Mouse (Mus musculus) hindbrain, embryonic 10.5 days (tissue): ENCODE data around the gene Vegfa. TPM values are rescaled to one million over a fixed set of nuclear protein-coding genes. Genes with fewer than 3 reads are reported as not detected.
A peak's percentile ranks its signal among the peaks of the same experiment; 100 is the strongest.
"Not testable (repeated sequence)": the region's sequence is repeated elsewhere in the genome, so short reads cannot be mapped to it uniquely, and the experiment has no call there.

Experiments
- DNase-seq: peaks from one replicate; pipeline ENCODE4 v3.0.0-alpha.2; 2017; ENCODE audit warnings: low spot score
- H3K27ac ChIP-seq: fragments of 300-500 bp; sonication (generic); 2 replicates; pipeline ENCODE4 v1.5.1; 2016; ENCODE audit warnings: mild to moderate bottlenecking, moderate library complexity
- H3K27me3 ChIP-seq: fragments of 300-500 bp; sonication (generic); 2 replicates; pipeline ENCODE4 v1.6.1; 2016; ENCODE audit warnings: mild to moderate bottlenecking; ENCODE audit not compliant: poor library complexity, insufficient read depth, severe bottlenecking
- H3K36me3 ChIP-seq: fragments of 300-500 bp; sonication (generic); 2 replicates; pipeline ENCODE4 v1.6.1; 2016; ENCODE audit warnings: mild to moderate bottlenecking, moderate library complexity
- H3K4me1 ChIP-seq: fragments of 300-500 bp; sonication (generic); replicated peaks from 2 replicates; pipeline ENCODE4 v1.6.1; 2016; ENCODE audit warnings: mild to moderate bottlenecking
- H3K4me3 ChIP-seq: fragments of 300-500 bp; sonication (generic); 2 replicates; pipeline ENCODE4 v1.5.1; 2016; ENCODE audit warnings: mild to moderate bottlenecking, moderate library complexity
- H3K9me3 ChIP-seq: fragments of 300-500 bp; sonication (generic); 2 replicates; pipeline ENCODE4 v1.6.1; 2016; ENCODE audit warnings: mild to moderate bottlenecking, moderate library complexity
- WGBS: fragments of 180-500 bp; shearing (Covaris S2); methylation state at CpG from one replicate; pipeline ENCODE4 v1.1.7; 2016; 5-methylcytosine and 5-hydroxymethylcytosine counted together
- polyA plus RNA-seq: library from polyadenylated mRNA; unstranded; fragments of >200 nt; fragmentation: Nextera tagmentation; extraction: Ambion mirVana; gene quantifications from 2 replicates; pipeline ENCODE4 v1.2.1, GENCODE M21; 2016

Vegfa gene
- polyA plus RNA-seq, 1 experiment from 2014 or later, result 2.0 TPM

DNA sequence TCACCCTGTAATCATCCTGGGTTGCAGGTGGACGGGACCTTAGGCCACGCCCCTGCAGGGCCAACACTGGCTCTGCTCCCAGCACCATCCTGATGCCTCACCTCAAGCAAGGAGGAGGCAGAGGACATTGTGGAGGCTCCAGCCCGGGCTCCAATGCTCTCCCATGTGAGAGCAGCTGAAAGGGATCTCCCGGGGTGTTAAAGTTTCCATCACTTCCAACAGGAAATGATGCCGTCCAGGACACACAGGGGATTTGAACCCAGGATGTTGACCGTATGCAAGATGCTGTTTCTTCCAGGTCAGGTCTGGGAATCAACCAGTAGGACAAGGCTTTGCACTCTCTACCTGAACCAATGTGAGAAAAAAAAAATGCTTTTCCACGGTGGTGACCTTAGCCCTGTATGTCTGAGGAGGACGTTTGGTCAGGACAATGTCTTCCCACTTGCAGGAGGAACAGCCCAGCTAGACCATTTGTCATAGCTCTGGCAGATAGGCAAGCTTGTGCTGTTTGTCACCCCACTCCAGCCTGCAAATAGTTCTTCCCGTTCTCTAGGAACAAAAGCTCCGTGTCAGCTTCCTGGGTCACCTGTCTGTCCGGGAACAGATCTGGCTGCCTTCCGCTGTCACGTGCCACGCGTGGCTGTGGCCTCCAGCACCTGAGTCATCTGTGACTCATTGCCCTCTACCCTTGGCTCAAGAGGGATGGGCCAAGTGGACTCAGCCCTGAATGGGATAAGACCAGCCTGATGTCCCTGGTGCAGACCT is 28.3 kb downstream of the Vegfa start:
- WGBS, result 80% methylated on average over 15 of the region's 15 CpGs
- H3K9me3 ChIP-seq, result no peaks in the 10 kb centered on the region
- H3K4me1 ChIP-seq, result peaks cover under 1% of the 10 kb centered on the region; the same call in 1 of the 2 replicates
- H3K36me3 ChIP-seq, result no peaks in the 10 kb centered on the region
- no peak for DNase-seq
- no peak overlapping the region for H3K4me3 ChIP-seq
- no peak overlapping the region for H3K27ac ChIP-seq
- no peaks in the 10 kb centered on the region for H3K27me3 ChIP-seq

GRCm38 (mm10) chr17:45999366-45999940 is 32.7 kb downstream of the Vegfa start:
- H3K4me1 ChIP-seq, result peaks cover 15% of the 10 kb centered on the region
- DNase-seq, result no peak
- H3K36me3 ChIP-seq, result no peaks in the 10 kb centered on the region
- WGBS, result 88% methylated on average over 9 of the region's 9 CpGs
- no peaks in the 10 kb centered on the region for H3K27me3 ChIP-seq
- no peaks in the 10 kb centered on the region for H3K9me3 ChIP-seq
- no peak overlapping the region for H3K27ac ChIP-seq
- no peak overlapping the region for H3K4me3 ChIP-seq

- WGBS, result 33% methylated on average over 6 of the region's 6 CpGs
- no peaks in the 10 kb centered on the region for H3K36me3 ChIP-seq
These were observed 33.8 kb downstream of the Vegfa start for GRCm38 (mm10) chr17:45998363-45998762.

GRCm38 (mm10) chr17:45996921-45997444 is 35.2 kb downstream of the Vegfa start:
- no peaks in the 10 kb centered on the region for H3K36me3 ChIP-seq
- 86% methylated on average over 9 of the region's 9 CpGs for WGBS
- H3K4me1 ChIP-seq, result peaks cover 16% of the 10 kb centered on the region
- H3K9me3 ChIP-seq, result no peaks in the 10 kb centered on the region
- no peaks in the 10 kb centered on the region for H3K27me3 ChIP-seq
- no peak overlapping the region for H3K27ac ChIP-seq
- H3K4me3 ChIP-seq, result no peak overlapping the region
- DNase-seq, result no peak

More at GRCm38 (mm10) chr17:45998363-45998762, 33.8 kb downstream of the Vegfa start:
- no peaks in the 10 kb centered on the region for H3K27me3 ChIP-seq
- H3K9me3 ChIP-seq, result no peaks in the 10 kb centered on the region
- no peak for DNase-seq
- no peak overlapping the region for H3K4me3 ChIP-seq
- no peak overlapping the region for H3K27ac ChIP-seq
- peaks cover 16% of the 10 kb centered on the region for H3K4me1 ChIP-seq

DNA sequence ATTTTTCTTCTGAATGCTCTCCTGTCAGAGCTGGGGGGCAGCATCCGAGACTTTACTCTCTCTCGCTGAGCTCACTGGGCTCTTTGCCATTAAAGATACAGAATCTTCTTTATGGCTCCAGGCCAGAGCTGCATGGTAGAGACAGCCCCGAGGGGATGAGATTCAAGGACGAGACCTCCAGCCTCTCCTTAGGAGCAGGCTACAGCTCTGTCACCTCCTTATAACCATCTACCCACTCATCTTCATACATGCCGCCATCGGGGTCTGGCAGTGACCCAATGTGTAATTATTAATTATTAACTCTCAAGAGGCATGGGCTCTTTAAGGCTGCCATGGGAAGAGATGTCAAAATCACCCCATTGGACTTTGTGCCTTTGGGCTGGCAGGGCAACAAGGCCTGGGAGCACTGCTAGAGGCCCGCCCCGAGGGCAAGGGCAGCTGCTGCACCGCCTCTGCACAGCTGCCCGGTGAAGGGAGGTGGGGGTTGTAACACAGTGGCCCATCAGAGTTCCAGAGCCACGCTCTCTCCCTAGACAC is 37.8 kb downstream of the Vegfa start:
- DNase-seq, result no peak
- no peaks in the 10 kb centered on the region for H3K9me3 ChIP-seq
- WGBS, result 89% methylated on average over 11 of the region's 11 CpGs

DNA sequence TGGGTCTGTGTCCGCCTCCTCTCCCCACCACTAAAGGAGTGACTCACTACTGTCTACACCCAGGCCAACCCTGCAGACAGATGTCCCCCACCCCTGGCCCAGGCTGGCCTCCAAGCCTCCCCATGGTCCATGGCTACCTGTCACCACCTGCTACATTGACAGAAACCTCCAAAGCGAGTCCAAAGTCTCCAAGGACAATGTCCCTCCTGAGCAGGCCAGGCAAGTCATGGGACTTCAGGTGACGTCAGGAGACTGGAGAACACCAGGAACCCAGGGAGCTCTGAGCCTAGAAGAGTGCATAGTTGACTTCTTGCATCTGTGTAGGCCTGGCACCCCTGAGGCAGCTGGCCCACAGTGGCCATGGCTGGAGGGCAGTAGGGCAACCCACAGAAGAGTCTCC is 45.3 kb downstream of the Vegfa start:
- H3K4me1 ChIP-seq, result no peaks in the 10 kb centered on the region
- no peaks in the 10 kb centered on the region for H3K27me3 ChIP-seq
- no peaks in the 10 kb centered on the region for H3K36me3 ChIP-seq
- H3K27ac ChIP-seq, result no peak overlapping the region
- 0 out of 2 replicates have a peak, but pooled peaks cover 4% of the 10 kb centered on the region for H3K9me3 ChIP-seq
- H3K4me3 ChIP-seq, result no peak overlapping the region
- WGBS, result 90% methylated on average over 3 of the region's 3 CpGs
- no peak for DNase-seq

More for the DNA sequence above, 37.8 kb downstream of the Vegfa start:
- H3K27ac ChIP-seq, result no peak overlapping the region
- no peak overlapping the region for H3K4me3 ChIP-seq
- H3K36me3 ChIP-seq, result no peaks in the 10 kb centered on the region
- peaks cover 16% of the 10 kb centered on the region for H3K4me1 ChIP-seq
- H3K27me3 ChIP-seq, result no peaks in the 10 kb centered on the region

GRCm38 (mm10) chr17:45986374-45986773 is 45.8 kb downstream of the Vegfa start:
- Histone ChIP-seq H3K36me3 (no peaks in the 10 kb centered on the region), H3K27me3 (no peaks in the 10 kb centered on the region), H3K27ac (no peak overlapping the region), H3K4me3 (no peak overlapping the region), H3K9me3 (0 out of 2 replicates have a peak, but pooled peaks cover 4% of the 10 kb centered on the region), H3K4me1 (no peaks in the 10 kb centered on the region)
- DNase-seq, result no peak
- 87% methylated on average over 6 of the region's 6 CpGs for WGBS

DNA sequence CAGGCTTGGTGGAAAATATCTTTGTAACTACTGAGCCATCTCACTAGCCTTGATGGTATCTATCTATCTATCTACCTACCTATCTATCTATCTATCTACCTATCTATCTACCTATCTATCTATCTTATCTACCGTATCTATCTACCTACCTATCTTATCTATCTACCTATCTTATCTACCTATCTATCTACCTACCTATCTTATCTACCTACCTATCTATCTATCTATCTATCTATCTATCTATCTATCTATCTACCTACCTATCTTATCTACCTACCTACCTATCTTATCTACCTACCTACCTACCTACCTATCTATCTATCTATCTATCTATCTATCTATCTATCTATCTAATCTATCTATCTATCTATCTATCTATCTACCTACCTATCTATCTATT is 49.0 kb downstream of the Vegfa start:
- not testable (repeated sequence) for H3K36me3 ChIP-seq, H3K27me3 ChIP-seq
- 98% methylated on average over 1 of the region's 1 CpGs for WGBS

GRCm38 (mm10) chr17:45981841-45982240 is 50.3 kb downstream of the Vegfa start:
- Histone ChIP-seq H3K36me3 (no peaks in the 10 kb centered on the region), H3K4me1 (no peaks in the 10 kb centered on the region), H3K9me3 (no peaks in the 10 kb centered on the region), H3K27ac (no peak overlapping the region), H3K4me3 (no peak overlapping the region), H3K27me3 (no peaks in the 10 kb centered on the region)
- 87% methylated on average over 1 of the region's 1 CpGs for WGBS
- no peak for DNase-seq

More for the DNA sequence above, 49.0 kb downstream of the Vegfa start:
- not testable (repeated sequence) for H3K4me3 ChIP-seq, H3K27ac ChIP-seq, H3K9me3 ChIP-seq, DNase-seq, H3K4me1 ChIP-seq

DNA sequence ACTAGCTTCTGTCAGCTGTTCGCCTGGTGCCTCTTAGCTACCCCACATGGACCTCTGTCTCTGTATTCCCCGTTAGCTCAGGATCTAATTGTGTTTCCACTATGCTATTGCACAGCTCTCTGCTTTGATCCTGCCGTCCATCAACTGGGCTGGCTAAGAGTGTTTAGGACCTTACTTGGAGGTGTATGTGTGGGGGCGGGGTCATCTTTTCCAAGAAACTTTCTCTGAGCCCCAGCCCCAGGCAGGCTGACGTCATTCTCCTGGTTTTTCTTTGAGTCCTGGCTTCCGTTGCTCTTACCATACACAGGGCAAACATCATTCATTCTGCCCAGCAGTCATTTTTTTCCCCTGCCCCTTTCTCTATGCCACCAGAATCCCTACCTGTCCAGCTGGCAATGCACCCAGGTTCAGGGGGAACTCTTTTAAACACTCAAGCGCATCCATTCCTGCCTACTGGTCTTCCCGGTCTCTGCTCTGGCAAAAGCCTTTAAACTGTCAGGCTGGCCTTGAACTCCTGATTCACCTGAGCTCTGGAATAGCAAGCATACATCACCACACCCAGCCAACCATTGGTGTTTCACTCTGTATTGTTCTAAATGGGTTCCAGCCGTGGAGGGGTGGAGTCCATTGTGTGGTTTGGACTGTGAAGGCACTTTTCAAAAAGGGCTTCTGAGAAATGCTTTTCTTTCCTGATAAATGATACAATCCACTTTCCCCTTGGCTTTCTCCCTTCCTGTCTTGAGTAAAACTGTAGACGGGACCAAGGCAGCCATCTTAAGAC is 53.0 kb downstream of the Vegfa start:
- no peak for DNase-seq
- Histone ChIP-seq H3K4me1 (no peaks in the 10 kb centered on the region), H3K36me3 (no peaks in the 10 kb centered on the region), H3K4me3 (no peak overlapping the region), H3K9me3 (no peaks in the 10 kb centered on the region), H3K27me3 (no peaks in the 10 kb centered on the region), H3K27ac (no peak overlapping the region)
- 80% methylated on average over 10 of the region's 10 CpGs for WGBS

DNA sequence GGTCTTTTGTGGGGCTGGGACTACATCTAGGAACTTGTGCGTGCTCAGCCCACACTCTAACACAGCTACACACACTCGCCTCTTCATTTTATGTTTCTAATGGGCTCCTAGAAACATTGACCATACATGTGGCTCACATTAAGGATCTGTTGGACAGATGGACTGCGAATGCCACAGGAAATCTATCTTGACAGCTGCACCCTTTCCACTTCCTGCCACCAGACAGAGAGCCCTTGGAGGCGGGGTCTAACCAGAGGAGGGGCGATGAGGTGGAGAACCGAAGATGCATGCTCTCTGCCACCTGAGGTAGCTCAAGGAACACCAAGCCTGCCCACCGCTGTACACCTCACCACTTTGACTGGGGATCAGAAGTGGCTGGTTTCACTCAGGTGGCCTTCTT is 57.7 kb downstream of the Vegfa start:
- Histone ChIP-seq H3K27ac (no peak overlapping the region), H3K4me1 (0 out of 2 replicates have a peak, but pooled peaks cover 8% of the 10 kb centered on the region), H3K4me3 (no peak overlapping the region), H3K9me3 (no peaks in the 10 kb centered on the region), H3K36me3 (no peaks in the 10 kb centered on the region), H3K27me3 (no peaks in the 10 kb centered on the region)
- 67% methylated on average over 7 of the region's 7 CpGs for WGBS
- DNase-seq, result peak; percentile 40

- Histone ChIP-seq H3K36me3 (no peaks in the 10 kb centered on the region), H3K4me1 (0 out of 2 replicates have a peak, but pooled peaks cover 8% of the 10 kb centered on the region), H3K27ac (no peak overlapping the region), H3K9me3 (no peaks in the 10 kb centered on the region), H3K27me3 (no peaks in the 10 kb centered on the region), H3K4me3 (no peak overlapping the region)
- 82% methylated on average over 7 of the region's 7 CpGs for WGBS
- DNase-seq, result no peak
These were observed 59.0 kb downstream of the Vegfa start for GRCm38 (mm10) chr17:45973214-45973613.
